Mouse (Mus musculus) layer of hippocampus, adult 11-12 months (tissue): ENCODE measurements around the gene Cnga1.

Source experiments
- DNase-seq: peaks from one replicate; pipeline ENCODE4 v3.0.0; 2022; ENCODE audit warnings: low spot score

The Cnga1 gene

DNA sequence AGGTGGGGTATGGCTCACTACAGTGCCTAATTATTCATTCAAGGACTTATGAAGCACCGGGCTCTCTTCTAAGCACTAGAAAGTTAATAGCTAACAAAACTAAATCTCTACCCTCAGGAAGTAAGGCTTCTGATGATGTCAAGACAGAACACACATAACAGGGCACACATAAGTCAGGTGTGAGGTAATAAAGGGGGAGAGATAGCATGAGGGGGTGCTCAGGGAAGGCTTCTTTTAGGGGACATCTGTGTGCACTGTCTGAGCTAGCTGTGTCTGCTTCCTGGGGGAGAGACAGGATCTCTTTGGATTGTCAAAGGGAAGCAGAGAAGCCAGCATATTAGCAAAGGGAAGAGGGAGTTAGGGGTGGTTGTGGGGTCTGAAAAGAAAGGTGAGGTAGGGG is at the start of gene Cnga1:
Gene Cnga1, minus strand, starts transcription at position 101 of the 400 bp plus-strand sequence.
- DNase-seq = no peak

DNA sequence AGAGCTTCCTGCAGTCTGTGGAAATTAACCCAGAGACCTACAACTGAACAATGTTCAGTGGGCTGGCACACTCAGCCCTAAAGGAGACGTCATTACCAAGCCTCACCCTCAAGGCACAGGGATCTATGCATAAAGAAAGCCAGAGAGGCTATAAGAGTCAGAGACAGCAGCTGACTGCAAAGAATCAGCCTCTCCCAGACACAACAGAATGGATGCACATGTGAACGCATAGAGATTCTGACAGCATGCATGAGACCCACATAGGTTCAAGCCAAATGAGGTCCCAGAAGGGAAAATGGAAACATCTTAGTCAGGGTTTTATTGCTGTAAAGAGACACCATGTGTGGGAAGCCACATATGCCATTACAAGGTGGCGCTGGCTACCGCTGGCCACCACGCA is 46.4 kb upstream of the Cnga1 start:
- no peak for DNase-seq

DNA sequence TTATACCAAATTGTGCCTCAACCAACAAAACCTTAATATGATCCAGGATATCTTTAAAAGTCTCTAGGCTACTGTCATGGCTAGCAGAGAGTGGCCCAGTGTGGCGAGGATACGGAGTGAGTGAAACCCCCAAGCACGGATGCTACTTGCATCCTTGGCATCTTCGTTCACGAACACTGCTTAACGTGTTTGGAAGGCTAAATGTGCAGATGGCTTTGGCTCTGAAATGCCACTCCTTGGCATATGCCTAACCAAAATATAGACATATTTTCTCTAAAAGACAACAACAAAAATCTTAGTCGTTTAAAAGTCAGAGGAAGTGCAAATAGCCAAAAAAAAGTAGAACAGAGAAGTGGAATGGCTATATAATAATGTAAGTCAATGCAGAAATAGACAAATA is 45.5 kb upstream of the Cnga1 start:
- no peak for DNase-seq

DNA sequence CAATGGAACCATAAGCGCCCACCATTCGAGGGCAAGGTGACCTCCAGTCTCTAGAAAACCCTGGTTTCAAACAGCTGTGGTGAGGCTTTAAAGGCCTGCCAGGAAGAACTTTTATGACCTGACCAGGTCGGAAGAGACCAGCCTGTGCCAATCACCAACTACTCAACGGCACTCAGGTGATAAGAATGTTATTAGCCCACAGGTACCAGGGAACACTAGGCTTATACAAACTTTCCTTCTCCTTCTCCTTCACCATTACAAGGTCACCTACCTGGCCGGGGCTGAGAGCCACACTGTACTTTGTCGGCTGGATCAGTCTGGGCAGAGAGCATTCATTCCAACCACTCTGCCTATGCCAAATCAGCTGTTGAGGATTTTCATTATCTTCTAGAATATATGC is 37.4 kb upstream of the Cnga1 start:
- no peak for DNase-seq

DNA sequence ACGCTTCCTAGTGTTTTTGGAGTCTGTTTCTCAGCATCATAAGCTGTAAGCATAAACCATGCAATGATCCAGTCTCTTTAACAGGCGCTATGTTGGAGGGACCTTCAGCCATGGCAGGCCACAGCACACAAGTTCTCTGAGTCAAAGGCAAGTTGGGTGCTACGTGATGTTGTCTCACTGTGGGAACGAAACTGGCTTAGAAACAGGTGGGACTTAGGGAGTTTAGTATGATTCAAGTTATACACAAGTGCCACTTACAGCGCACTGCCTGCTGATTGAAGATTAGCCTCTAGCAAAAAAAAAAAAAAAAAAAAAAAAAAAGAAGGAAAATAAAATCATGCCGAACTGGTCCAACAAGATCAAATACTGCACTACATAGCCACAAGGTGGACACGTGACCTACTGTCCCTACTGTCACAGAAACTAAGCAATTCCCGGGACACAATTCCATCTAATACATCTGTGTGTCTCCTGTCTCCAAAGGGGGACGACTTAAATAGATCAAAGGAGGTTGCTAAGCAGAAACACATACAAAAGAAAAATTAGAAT is 31.0 kb upstream of the Cnga1 start:
- DNase-seq = no peak

DNA sequence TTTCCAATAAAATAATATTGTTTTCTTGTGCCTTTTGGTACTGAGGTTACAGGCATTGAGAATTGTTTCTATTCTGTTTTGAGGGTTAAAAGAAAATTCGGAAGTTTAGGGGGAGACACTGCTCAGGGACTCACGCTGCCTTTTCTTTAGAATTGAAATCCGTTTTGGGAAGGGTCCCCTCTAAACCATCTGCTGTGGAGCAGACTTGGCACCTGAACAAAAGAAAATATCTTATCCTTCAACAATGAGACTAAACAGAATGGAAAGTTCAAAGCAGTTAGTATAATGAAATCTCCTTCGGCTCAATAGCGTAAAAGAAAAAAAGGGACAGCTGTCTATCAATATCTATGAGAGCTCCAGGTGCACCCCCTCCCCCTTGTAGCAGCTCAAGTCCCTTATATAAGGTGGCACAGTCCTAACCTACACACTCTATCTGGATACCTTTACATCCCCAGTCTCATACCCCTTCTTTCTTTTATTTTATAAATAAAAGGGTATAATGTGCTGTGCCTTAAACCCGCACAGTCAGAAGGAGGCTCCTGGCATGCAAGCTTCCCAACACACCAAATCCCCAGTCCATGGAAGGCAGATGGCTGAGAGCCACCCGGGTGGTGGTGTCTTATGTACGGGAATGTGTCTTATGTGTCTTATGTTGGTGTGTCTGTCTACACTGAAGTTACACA is 27.1 kb upstream of the Cnga1 start:
- no peak for DNase-seq

DNA sequence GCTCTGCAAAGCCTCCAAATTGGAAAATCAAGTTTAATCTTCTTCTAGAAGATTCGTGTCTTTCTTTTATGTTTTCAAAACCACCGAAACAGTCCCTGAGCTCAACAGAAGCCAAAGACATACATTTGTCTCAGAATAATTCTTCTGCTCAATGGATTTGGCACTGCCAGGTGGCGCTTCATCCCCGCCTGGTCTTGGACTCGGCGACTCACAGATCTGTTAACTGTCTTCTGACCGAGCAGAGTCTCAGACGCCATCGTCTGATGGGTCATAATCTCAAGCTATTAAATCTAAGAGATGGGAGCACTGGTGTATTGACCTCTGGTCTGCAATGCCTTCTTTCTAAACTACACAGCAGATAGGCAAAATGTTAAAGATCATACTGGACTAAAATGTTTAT is 24.3 kb upstream of the Cnga1 start:
- no peak for DNase-seq

DNA sequence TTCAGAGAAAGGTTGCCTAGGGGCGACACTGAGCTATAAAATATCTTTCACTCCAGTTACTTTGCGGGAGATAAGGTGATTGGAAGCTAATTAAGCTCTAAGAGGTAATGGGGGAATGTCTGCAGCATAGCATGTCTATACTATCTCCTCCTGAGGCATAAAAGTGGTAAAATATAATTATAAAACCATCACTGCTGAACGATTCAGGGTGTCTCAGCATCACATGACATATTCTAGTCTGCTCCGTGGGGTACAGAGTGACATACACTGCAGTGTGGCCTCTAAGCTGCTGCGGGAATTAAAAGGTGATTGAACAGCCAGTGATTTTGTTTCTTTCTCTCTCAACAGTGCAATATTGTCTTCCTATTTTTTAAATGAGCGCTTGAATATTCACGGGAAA is 22.4 kb upstream of the Cnga1 start:
- no peak for DNase-seq

DNA sequence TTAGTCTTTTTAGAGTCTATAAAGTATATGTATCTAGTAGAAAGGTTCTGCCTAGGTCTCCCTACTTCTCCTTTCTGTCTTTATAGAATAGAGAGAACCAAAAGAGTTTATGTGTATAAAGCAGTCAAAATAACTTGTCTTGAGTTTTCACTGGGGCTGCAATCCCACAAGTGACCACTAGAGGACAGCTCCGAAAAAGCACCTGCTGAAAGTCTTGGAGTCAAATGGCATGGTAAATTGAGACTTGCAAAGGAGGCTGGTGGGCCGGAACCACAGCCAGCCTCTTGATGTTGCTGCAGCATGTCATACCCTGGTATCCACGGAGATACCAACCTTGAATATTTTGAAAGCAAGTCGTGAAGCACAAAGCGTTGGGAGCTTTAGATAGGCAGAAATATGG is 21.2 kb upstream of the Cnga1 start:
- DNase-seq = peak; percentile 34

DNA sequence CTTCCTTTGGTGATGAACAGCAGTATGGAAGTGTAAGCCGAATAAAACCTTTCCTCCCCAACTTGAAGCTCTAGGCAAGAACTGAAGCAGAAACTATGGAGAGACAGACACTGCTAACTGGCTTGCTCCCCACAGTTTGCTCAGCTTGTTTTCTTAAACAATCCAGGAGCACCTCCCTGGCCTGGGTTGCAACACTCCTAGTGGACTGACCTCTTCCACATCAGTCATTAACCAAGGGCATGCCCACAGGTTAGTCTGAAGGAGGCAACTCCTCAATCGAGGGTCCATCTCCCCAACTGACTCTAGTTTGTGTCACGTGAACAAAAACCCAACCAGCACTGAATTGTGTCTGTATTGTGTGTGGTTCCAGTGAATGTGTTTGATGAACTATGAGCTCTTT is 20.8 kb upstream of the Cnga1 start:
- no peak for DNase-seq

DNA sequence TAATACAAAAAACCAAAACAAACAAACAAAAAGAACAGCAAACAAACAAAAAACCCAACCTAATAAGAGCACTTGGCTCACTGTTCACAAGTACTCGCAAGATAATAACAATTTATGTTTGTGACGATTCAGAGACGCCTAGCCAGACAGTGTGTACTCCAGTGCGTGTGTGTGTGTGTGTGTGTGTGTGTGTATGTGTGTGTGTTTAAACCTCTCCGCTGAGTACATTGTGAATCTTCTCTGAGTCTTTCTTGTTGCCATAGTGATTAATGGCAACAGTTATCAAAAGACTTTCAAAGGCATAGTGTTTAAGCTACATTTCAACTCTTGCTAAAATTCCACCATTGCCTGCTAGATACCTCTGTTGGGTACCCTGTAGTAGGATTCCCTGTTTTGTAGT is 20.1 kb upstream of the Cnga1 start:
- DNase-seq = no peak

DNA sequence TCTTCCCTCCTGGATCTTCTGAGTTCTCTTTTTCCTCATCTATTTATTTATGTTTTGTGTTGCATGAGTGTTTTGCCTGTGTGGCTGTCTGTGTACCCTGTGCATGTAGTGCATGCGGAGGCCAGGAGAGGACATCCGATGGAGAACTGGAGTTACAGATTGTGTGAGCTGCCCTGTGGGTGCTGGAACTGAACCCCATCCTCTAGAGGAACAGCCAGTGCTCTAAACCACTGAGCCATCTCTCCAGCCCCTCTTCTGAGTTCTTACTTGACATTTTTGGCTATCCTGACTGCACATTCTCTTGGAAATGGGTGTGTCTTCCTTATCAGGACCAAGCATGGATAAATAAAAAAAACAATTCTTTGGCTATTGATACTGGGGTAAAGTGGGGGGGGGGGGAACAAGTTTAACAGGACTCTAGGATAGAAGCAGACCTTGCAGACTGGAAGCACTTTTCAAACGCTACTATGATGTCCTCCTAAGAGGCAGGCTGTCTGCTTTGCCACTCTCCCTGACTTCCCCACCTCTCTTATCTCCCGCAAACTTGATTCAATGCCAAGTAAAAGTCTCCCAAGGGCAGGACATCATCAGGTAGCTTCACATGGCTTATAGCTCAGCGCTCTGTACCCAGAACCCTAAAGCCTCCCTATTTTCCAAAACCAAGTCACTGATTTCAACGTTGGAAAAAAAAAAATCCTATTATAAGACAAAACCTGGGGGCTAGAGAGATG is 17.1 kb upstream of the Cnga1 start:
- DNase-seq = no peak

DNA sequence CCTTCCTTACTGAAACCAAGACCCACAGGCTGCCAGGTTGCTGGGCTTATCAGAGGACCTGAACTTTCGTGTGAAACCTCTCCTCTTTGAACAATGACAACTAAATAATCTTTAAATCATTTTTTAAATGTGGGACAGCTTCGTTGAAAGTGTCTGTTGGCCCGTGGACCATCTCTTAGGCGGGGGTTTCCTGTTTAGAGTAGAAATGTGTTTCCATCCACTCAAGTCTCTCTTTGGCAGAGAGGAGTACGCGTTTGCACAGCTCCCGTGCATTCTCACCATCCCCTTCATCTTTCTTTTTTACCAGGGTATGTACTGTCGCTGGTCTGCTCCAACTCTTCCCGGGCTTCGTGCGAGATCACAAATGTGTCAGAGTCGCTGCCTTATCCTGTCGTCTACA is 14.3 kb upstream of the Cnga1 start:
- no peak for DNase-seq

DNA sequence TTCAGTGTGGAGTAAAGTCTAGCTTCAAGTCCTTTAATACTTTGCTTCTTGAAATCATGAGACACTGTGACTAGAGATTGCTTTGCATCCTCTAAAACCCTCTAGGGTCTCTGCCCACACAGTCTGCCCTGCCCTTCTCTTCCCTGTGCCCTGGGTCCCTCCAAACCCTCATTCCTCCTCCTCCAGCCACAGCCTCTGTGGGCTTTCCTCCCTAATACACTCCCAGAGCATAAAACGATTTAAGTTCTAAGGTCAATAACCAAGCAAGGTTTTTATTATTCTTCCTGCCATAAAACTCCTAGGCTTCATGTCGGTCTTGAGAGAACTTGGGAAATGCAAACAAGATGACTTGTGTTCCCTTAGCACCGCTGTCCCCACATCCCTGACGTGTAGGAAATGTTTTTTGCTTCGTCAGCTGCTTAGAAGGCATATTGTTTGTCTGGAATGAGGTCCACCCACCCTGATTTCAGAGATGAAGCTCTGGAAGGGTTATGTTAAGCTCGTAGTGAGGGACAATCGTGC is 12.3 kb upstream of the Cnga1 start:
- no peak for DNase-seq

DNA sequence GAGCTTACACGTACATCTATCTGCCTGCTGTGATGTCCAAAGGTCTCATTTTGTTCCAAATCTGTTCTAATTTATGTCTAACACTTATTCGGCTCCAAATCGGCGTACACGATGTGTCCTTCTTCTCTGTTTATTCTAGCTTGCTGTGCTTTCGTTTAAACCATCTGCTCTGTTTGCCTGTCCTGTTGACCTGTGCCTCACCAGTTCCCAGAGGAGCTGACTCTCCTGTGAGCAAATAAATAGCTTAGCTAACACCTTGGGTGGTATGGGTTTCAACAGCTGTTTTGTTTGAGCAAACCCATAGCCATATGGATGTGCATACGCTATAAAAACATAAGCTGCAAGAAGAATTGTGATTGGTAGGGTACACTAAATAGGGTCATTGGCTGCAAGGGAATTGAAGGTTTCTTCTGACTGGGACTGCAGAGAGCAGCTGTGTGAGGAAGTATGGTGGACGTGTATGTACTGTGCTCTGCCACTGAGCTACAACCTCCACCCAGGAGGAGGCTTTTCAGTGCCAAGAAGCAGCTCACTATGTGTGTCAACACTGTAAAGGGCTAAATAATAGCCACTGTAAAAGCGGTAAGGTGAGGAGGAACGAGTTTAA is 9.1 kb upstream of the Cnga1 start:
- no peak for DNase-seq

DNA sequence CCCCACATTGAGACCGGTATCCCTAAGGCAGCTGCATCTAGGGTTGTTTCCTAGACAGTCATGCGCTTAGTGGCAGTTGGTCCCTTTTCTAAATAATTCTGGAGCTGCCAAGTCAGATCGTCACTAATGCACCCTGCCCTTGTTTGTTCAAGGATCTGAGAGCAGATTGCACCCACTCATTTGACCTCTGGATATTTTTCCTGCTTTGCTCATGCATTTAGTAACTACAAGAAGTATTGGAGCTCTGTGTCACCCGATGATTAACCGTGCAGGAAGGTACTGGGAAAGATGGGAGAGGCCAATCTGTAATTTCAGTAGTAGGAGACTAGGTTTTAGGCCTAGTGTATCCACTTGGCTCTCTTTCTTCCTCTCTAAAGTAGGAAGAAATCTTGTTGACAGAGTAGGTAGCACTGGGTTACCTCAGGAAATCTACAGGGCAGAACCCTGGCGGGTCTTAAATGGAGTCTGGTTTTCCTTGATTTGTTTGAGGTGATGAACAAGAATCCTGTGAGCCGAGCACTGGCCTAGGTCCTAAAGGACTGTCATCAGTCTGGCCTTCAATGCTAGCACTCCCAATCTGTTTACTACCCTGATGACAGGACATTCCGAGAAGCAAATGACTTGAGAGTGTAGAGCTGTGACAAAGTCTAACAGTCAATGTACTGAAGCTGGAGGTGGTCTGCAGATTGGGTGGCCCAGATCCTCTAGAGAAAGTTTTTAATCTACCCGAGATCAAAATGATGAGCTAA is 5.1 kb upstream of the Cnga1 start:
- no peak for DNase-seq

DNA sequence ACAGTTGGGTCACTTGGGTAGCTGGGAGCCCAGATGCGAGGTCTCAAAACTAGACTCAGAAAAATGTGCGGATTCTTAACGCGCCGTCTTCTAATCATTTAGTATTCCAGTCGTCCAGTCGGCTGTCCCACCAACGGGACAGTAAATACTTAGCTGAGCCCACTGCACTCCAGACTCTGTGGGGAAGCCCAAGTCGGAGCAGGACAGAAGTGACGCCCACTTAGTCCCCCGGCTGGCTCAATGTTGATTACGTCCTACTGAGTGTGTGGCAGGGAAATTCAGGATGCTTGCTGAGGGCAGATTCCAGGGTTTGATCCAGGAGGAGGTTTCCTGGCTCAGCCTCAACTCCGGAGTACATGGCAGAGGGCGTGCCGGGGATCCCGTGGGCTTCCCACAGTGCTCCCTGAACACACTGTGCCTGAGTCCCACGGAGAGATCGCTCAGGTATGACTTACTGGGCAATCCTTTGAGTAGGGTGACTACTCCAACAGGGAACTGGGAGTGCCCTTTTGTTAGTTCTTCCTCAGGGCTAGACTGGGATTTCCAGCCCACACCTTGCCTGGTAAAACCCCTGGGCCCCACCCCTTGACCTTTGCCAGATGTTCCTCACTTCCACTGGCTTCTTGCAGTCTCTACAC is 4.0 kb upstream of the Cnga1 start:
- DNase-seq = no peak

DNA sequence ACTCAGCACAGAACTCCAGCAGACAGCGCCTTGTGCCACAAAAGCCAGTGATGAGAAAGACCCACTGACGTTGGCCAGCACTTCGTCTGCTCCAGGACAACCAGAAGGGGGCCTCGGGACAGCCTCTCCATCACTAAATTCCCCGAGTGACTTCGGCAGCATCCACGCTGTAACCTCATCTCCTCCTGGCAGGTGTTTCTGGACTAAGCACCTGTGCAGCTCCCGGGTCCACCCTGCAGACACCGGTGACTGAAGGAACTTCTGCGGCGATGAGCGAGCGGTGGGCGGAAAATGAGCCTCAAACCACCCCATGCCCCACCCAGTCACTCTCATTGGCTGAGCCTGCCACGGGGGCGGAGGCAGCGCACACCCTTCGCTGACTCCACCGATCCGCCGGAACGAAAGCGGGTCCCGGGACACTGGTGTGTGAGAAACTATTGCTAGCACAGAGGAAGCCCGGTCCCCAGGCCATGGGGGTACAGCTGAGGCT is 3.4 kb upstream of the Cnga1 start, which contains the start of gene Nipal1:
Gene Nipal1, plus strand, starts transcription at position 378 of the 490 bp plus-strand sequence.
- DNase-seq = no peak

DNA sequence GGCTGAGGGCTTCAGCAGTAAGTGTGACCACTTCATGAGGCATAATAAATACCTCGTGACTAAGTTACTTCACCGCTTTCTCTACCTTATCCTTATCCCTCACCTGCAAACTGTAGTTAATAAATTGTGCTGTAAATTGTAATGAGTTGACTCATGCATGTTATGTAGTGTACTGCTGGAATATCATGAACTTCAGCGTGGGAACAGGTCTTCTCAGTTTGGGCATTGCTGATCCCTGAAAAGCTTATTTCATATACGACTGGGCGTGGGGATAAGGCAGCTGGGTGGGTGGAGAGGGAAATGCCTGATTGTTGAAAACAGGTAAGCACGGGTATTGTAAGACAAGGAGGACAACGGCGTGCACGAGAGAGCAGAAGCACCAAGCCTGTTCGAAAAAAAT is 2.9 kb upstream of the Cnga1 start:
- DNase-seq = no peak

DNA sequence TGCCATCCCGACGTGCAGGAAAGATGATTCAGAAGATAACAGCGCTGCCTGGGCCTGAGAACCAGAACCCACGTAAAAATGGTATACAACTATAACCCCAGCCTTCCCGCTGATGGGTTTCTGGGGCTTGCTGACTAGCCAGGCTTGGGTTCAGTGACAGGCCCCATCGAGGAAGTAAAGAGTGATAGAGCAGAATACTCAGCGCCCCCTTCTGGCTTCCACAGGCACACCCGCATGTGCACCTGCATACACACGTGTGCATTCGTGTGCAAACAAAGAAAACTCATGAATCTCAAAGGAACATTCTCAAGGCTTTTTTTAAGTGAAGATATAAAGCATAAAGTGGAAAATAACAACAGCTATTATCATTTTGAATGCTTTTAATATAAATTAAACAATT is 2.1 kb upstream of the Cnga1 start:
- no peak for DNase-seq

DNA sequence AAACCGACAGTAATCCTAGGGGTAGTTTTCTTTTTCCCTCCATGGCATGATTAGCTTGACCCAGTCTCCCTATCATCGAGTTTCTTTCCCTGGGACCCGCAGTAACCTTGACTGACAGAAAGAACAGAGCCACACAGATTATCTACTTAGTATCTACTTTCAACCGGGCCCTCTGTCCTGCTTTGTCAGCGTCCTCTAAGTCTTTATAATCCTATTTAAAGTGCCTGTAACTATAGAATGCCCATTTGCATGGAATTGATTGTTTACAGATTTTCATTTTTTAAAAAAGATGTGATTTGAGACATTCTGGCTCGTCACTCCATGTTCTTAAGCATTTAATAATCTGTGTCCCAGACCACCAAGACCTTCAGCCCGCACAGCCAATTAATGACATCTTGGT is 420 bp downstream of the Cnga1 start:
- no peak for DNase-seq

DNA sequence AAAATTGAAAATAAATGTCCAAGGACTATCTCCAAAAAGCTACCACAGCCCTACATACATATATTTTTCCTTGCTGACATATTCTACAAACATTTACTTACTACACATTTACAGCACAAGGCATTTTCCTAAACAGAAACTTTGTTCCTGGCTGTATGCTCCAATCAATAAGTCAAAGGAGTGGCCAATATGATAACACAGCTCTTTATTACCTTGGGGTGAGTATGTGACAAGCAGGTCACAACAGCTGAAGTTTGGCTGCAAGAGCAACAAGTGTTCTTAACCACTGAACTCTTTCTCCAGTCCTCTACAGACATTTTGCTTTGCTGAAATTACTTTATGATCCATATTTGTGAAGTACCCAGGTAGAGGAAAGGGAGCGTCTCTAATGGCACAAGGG is 4.0 kb downstream of the Cnga1 start:
- DNase-seq = no peak
